Mouse (Mus musculus): Measurements from ENCODE around the gene Rnf157. TPM values are rescaled to one million over a fixed set of nuclear protein-coding genes. Genes with fewer than 3 reads are reported as not detected.

Rnf157 gene
- 17.2 and 39.3 TPM in 2 replicates for total RNA-seq (2012; rRNA removed)
- 7.2 and 8.7 TPM in 2 replicates for total RNA-seq (2014; rRNA removed)
- 8.7 and 10.9 TPM in 2 replicates for polyA plus RNA-seq (2012; ENCODE audit: insufficient read length, low read depth)

- DNase-seq (ENCODE audit: extremely low read depth): peak; percentile 74
These were observed at the start of gene Rnf157 for GRCm38 (mm10) chr11:116412904-116413630. TSS of gene Rnf157 (minus strand) at chr11:116413032.

GRCm38 (mm10) chr11:116459786-116460185 is 47.0 kb upstream of the Rnf157 start:
- TF ChIP-seq MAFK (IDR thresholded peaks at IDR 0.05; ENCODE audit: insufficient replicate concordance, low read length) (no peak), JUND (conservative IDR thresholded peaks at IDR 0.05; ENCODE audit: low read depth, low read length) (no peak), SIN3A (IDR thresholded peaks at IDR 0.05; ENCODE audit: low read length) (no peak), EP300 (IDR thresholded peaks at IDR 0.05; ENCODE audit: low read length) (no peak), ETS1 (conservative IDR thresholded peaks at IDR 0.05; ENCODE audit: low read depth, low read length) (no peak)
- Histone ChIP-seq H3K4me3 (replicated peaks in 1 of 3; ENCODE audit: low read depth in 2 of 3, low read length in 2 of 3, poor library complexity in 1 of 3) (no peak overlapping the region), H3K27me3 (replicated peaks) (peaks cover 14% of the 10 kb centered on the region), H3K36me3 (replicated peaks in 1 of 2; ENCODE audit: control insufficient read depth in 1 of 2, insufficient read depth in 1 of 2, low read length in 1 of 2) (no peaks in the 10 kb centered on the region), H3K4me2 (ENCODE audit: insufficient read depth, low read depth, poor library complexity, severe bottlenecking) (no peak overlapping the region), H3K79me2 (replicated peaks; ENCODE audit: control insufficient read depth, extremely low read depth, insufficient read depth, poor library complexity, severe bottlenecking) (no peaks in the 10 kb centered on the region), H3K4me1 (ENCODE audit: control insufficient read depth in 1 of 2, insufficient read depth in 2 of 2) (peaks cover 7 to 8% of the 10 kb centered on the region in 2 experiments), H3K9me3 (replicated peaks; ENCODE audit: low read length) (no peaks in the 10 kb centered on the region), H3K27ac (ENCODE audit: insufficient read depth, low read depth) (no peak overlapping the region), H3K9ac (ENCODE audit: insufficient read depth, low read depth) (no peak overlapping the region)
- in situ Hi-C loops (cut with MboI; ENCODE audit: low pct_ligation_motif_present, low pct_unique_long_range_greater_than_20kb, low sequenced_read_pairs): loop anchor here (5.0 kb wide), 1 partner anchor 237 kb away; no protein-coding TSS in a partner anchor
- no peak for DNase-seq (ENCODE audit: extremely low read depth)
- dilution Hi-C loops (cut with MboI; ENCODE audit: extremely low pct_ligation_motif_present, extremely low pct_unique_long_range_greater_than_20kb, low sequenced_read_pairs): no loop called here

More at GRCm38 (mm10) chr11:116412904-116413630, at the start of gene Rnf157:
- Histone ChIP-seq H3K36me3 (replicated peaks in 1 of 2; ENCODE audit: control insufficient read depth in 1 of 2, insufficient read depth in 1 of 2, low read length in 1 of 2) (peaks cover 9 to 10% of the 10 kb centered on the region in 2 experiments), H3K27me3 (replicated peaks) (no peaks in the 10 kb centered on the region), H3K79me2 (replicated peaks; ENCODE audit: control insufficient read depth, extremely low read depth, insufficient read depth, poor library complexity, severe bottlenecking) (peaks cover 52% of the 10 kb centered on the region), H3K4me2 (ENCODE audit: insufficient read depth, low read depth, poor library complexity, severe bottlenecking) (peak within 1 kb of the TSS; percentile 49), H3K4me1 (ENCODE audit: control insufficient read depth in 1 of 2, insufficient read depth in 2 of 2) (peaks cover 36 to 75% of the 10 kb centered on the region in 2 experiments), H3K4me3 (replicated peaks in 1 of 3; ENCODE audit: low read depth in 2 of 3, low read length in 2 of 3, poor library complexity in 1 of 3) (peak within 1 kb of the TSS; percentile 61 to 99 (median 81)), H3K27ac (ENCODE audit: insufficient read depth, low read depth) (peak within 1 kb of the TSS; percentile 93), H3K9me3 (replicated peaks; ENCODE audit: low read length) (no peaks in the 10 kb centered on the region), H3K9ac (ENCODE audit: insufficient read depth, low read depth) (peak within 1 kb of the TSS; percentile 99)
- in situ Hi-C loops (cut with MboI; ENCODE audit: low pct_ligation_motif_present, low pct_unique_long_range_greater_than_20kb, low sequenced_read_pairs) (loop anchor here (25.0 kb wide), 1 partner anchor 776 kb away; the partner anchor contains the start of gene Slc25a19), dilution Hi-C loops (cut with MboI; ENCODE audit: extremely low pct_ligation_motif_present, extremely low pct_unique_long_range_greater_than_20kb, low sequenced_read_pairs) (no loop called here)
- TF ChIP-seq HCFC1 (IDR thresholded peaks at IDR 0.05; ENCODE audit: low read depth, low read length) (no peak), UBTF (IDR thresholded peaks at IDR 0.05; ENCODE audit: low read depth, low read length) (peak; percentile 13; the same call in 1 of the 2 replicates), ELF1 (IDR thresholded peaks at IDR 0.05; ENCODE audit: low read depth, low read length) (peak; percentile 46; the same call in 1 of the 2 replicates), CHD2 (IDR thresholded peaks at IDR 0.05; ENCODE audit: low read length) (no peak; the same call in 1 of the 2 replicates), SMC3 (IDR thresholded peaks at IDR 0.05; ENCODE audit: low read depth, low read length) (no peak), MEF2A (IDR thresholded peaks at IDR 0.05; ENCODE audit: borderline replicate concordance, low read depth, low read length) (peak; percentile 43; the same call in 1 of the 2 replicates), PAX5 (IDR thresholded peaks at IDR 0.05; ENCODE audit: low read length) (no peak), MAFK (IDR thresholded peaks at IDR 0.05; ENCODE audit: insufficient replicate concordance, low read length) (no peak), CHD1 (IDR thresholded peaks at IDR 0.05; ENCODE audit: low read depth, low read length) (peak; percentile 88), EP300 (IDR thresholded peaks at IDR 0.05; ENCODE audit: low read length) (no peak), E2F4 (IDR thresholded peaks at IDR 0.05; ENCODE audit: insufficient replicate concordance, low read depth, low read length) (no peak), POLR2A (IDR thresholded peaks at IDR 0.05; ENCODE audit: low read depth, low read length) (peak; percentile 58), IRF4 (IDR thresholded peaks at IDR 0.05; ENCODE audit: low read depth, low read length) (no peak; the same call in 1 of the 2 replicates), MYC (IDR thresholded peaks at IDR 0.05; ENCODE audit: low read depth, low read length) (no peak), NRF1 (IDR thresholded peaks at IDR 0.05; ENCODE audit: low read depth, low read length) (peak; percentile 58), ZMIZ1 (IDR thresholded peaks at IDR 0.05; ENCODE audit: low read depth, low read length) (peak; percentile 81), POLR2AphosphoS2 (IDR thresholded peaks at IDR 0.05; ENCODE audit: low read depth, low read length) (peak; percentile 94), JUN (IDR thresholded peaks at IDR 0.05; ENCODE audit: insufficient read depth, low read depth, low read length) (no peak), RCOR1 (conservative IDR thresholded peaks at IDR 0.05; ENCODE audit: low read depth, low read length) (no peak), BHLHE40 (IDR thresholded peaks at IDR 0.05; ENCODE audit: low read depth, low read length) (peak; percentile 74), MXI1 (IDR thresholded peaks at IDR 0.05; ENCODE audit: low read depth, low read length) (peak; percentile 74; the same call in 1 of the 2 replicates), MAZ (IDR thresholded peaks at IDR 0.05; ENCODE audit: low read depth, low read length) (no peak; the same call in 1 of the 2 replicates), ZC3H11A (IDR thresholded peaks at IDR 0.05; ENCODE audit: low read depth, low read length) (no peak), GABPA (IDR thresholded peaks at IDR 0.05; ENCODE audit: insufficient replicate concordance, low read depth, low read length) (no peak), RAD21 (IDR thresholded peaks at IDR 0.05; ENCODE audit: low read depth, low read length) (no peak), ETS1 (conservative IDR thresholded peaks at IDR 0.05; ENCODE audit: low read depth, low read length) (no peak), USF1 (IDR thresholded peaks at IDR 0.05; ENCODE audit: low read depth, low read length) (peak; percentile 46), USF2 (conservative IDR thresholded peaks at IDR 0.05; ENCODE audit: low read depth, low read length) (no peak), SIN3A (IDR thresholded peaks at IDR 0.05; ENCODE audit: low read length) (peak; percentile 28; the same call in 1 of the 2 replicates), CTCF (conservative IDR thresholded peaks at IDR 0.05 in 1 of 2, IDR thresholded peaks at IDR 0.05 in 1 of 2; ENCODE audit: low read depth in 2 of 2, low read length in 2 of 2) (no peak), JUND (conservative IDR thresholded peaks at IDR 0.05; ENCODE audit: low read depth, low read length) (no peak), TBP (conservative IDR thresholded peaks at IDR 0.05; ENCODE audit: low read depth, low read length) (no peak), MAX (IDR thresholded peaks at IDR 0.05; ENCODE audit: low read length) (peak; percentile 92), ZNF384 (IDR thresholded peaks at IDR 0.05; ENCODE audit: low read depth, low read length) (no peak), NELFE (IDR thresholded peaks at IDR 0.05; ENCODE audit: low read depth, low read length) (peak; percentile 69), ZKSCAN1 (IDR thresholded peaks at IDR 0.05; ENCODE audit: borderline replicate concordance, low read depth, low read length) (no peak), KAT2A (IDR thresholded peaks at IDR 0.05; ENCODE audit: insufficient replicate concordance, low read length) (0 out of 2 replicates have a peak, but pooled peaks have one; percentile 59), TCF12 (IDR thresholded peaks at IDR 0.05; ENCODE audit: low read depth, low read length) (no peak; the same call in 1 of the 2 replicates)

Data from CH12.LX (cell line).